Mouse (Mus musculus): ENCODE results near the gene Olfr1511.
"Not testable (repeated sequence)": the region's sequence is repeated elsewhere in the genome, so short reads cannot be mapped to it uniquely, and the experiment has no call there.

Olfr1511 gene

DNA sequence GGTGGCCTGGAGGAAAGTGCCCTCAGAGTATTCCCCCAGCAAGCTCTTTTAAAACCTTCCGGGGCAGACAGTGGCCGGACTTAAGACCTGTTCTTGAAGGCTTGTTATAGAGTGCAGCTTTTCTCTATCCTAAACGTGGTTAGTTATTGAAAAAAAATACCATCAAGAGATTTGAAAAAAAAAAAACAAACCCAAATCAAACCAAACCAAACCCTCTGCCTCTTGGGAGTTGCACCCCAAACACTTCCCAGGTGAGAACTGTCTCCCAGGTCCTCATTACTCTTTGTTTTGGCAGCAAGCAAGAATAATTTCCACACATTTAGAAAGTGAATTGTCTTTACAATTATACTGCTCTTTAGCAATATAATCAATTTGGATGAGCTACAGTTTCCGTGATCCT, at the start of gene Olfr1511:
Gene Olfr1511 (minus strand): TSS at position 101 of the 400 bp plus-strand sequence.
- DNase-seq (ENCODE audit: low spot score), result no peak

DNA sequence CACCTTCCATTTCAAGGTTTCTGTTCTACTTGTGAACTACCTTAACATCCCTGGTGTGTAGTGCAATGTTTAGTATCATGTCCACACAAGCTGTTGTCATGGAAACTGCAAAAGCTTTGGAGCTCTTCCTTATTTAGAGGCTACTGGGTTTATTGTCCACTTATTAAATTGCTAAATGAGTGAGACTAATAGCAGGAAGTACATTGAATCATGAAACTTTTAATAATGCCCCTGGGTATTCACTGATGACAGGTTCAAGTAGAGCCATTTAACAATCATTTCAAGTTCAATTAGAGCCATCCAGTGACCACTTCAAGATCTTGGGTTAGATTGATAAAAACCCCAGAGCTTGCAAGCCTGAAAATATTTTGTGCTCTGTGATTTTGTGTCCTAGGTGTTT, 45.5 kb upstream of the Olfr1511 start, which contains the start of gene Olfr1509:
Gene Olfr1509 (plus strand): TSS at position 301 of the 400 bp plus-strand sequence.
- no peak for DNase-seq (ENCODE audit: low spot score)

DNA sequence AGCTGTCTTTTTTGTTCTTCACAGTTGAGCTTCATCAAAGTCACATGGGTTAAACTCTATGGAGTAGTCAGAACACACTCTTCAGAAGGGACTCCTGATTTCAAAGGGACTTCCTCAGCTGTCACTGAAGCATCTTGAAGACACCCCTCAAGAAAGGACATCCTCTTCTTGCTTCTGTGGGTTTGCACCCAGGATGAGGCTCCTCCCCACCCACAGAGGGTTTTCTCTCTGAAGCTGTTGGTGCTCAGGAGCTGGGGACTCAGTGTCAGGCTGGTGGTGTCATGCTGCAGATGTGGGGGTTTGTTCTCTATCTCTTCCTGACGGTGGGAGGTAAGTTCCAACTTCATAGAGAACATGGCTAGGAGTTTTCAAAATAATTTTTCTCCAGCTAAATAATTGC, 30.5 kb upstream of the Olfr1511 start:
- DNase-seq (ENCODE audit: low spot score), result no peak

DNA sequence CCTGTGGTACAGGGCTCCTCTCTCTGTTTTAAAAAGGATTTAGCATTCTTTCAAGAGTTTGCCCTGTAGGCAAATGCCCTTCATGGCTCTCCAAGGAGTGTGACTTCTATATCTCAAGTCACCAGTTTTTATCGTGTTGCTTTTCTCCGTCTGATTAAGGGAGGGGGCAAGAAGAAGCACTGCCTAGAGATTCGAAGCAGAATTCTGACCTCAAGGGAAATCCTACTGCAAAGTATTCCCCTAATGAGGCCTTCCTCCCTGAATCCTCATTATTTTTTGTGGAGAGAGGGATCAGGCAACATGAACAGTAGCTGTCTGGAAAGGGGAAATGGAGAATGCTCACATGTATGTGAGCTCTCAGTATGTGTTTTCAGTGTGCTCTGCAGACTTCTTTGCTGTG, 17.1 kb upstream of the Olfr1511 start, which contains the start of gene Olfr1510:
Gene Olfr1510 (minus strand): TSS at position 101 of the 400 bp plus-strand sequence.
- no peak for DNase-seq (ENCODE audit: low spot score)

DNA sequence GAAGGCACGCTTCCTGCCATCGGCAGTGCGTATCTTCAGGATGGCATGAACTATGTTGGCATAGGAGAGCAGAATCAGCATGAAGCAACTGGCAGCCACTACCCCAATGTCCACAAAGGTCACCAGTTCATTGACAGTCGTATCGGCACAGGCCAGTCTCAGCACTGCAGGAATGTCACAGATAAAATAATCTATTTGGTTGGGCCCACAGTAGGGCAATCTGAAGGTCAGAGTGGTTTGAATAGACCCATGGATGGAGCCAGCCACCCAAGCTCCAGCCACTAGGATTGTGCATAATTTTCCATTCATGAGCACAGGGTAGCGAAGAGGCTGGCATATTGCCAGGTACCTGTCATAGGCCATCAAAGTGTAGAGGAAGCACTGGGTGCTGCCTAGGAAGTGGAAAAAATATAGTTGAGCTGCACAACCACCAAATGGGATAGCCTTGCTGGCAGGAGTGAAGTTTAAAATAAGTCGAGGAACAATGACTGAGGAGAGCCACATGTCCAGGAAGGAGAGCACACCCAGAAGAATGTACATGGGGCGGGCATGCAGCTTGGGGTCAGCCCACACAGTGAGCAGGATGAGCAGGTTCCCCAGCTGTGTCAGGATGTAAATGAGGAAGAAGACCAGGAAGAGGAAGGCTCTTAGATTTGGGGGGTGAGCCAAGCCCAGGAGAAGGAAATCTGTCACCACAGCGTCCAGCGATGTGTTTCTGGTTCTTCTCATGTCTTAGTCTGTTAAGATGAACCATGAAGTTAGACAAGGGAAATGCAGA, 13.2 kb upstream of the Olfr1511 start:
- not testable (repeated sequence) for DNase-seq (ENCODE audit: low spot score)

DNA sequence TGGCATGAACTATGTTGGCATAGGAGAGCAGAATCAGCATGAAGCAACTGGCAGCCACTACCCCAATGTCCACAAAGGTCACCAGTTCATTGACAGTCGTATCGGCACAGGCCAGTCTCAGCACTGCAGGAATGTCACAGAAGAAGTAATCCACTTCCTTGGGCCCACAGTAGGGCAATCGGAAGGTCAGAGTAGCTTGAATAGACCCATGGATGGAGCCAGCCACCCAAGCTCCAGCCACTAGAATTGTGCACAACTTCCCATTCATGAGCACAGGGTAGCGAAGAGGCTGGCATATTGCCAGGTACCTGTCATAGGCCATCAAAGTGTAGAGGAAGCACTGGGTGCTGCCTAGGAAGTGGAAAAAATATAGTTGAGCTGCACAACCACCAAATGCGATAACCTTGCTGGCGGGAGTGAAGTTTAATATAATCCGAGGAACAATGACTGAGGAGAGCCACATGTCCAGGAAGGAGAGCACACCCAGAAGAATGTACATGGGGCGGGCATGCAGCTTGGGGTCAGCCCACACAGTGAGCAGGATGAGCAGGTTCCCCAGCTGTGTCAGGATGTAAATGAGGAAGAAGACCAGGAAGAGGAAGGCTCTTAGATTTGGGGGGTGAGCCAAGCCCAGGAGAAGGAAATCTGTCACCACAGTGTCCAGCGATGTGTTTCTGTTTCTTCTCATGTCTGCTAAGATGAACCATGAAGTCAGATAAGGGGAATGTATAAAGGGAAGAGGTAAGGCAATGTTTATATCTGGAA, 6.9 kb downstream of the Olfr1511 start:
- not testable (repeated sequence) for DNase-seq (ENCODE audit: low spot score)

DNA sequence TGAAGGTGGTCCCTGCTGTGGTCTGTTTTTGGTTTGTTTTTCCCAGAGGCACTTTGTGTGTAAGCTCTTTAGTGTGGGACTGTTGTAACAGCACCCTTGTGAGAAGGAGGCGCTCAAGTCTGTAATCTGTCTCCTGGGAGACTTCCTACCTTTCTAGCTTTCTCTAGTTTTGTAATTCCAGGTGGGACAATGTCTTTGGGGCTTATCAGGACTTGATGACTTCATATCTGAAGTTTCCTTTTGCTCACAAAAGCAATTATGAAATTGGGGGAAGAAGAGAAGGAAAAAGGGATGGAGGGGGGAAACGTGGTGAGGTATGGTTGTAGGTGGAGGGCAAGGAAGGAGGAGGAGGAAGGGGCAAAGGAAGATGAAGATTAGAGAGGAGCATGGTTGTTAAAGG, 18.1 kb downstream of the Olfr1511 start, which contains the start of gene Olfr1512:
Gene Olfr1512 (minus strand): TSS at position 101 of the 400 bp plus-strand sequence.
- DNase-seq (ENCODE audit: low spot score), result no peak

DNA sequence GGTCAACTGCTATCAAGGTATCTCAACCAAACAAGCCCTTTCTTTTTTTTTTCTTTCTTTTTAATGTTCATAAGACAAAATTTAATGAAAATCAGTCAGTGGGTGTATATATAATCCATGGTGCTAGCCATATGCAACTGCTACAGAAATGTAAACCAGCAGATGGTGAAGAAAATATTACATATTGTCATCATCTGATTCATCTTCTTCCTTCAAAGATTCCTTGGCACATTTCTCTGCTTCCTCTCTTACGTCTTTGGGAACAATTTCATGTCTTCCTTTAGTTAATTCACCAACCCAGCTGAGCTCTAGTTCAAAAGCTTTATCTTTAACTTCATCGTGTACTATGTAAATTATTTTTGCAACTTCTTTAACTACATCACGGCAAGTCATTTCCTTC, 28.4 kb downstream of the Olfr1511 start:
- DNase-seq (ENCODE audit: low spot score), result no peak

DNA sequence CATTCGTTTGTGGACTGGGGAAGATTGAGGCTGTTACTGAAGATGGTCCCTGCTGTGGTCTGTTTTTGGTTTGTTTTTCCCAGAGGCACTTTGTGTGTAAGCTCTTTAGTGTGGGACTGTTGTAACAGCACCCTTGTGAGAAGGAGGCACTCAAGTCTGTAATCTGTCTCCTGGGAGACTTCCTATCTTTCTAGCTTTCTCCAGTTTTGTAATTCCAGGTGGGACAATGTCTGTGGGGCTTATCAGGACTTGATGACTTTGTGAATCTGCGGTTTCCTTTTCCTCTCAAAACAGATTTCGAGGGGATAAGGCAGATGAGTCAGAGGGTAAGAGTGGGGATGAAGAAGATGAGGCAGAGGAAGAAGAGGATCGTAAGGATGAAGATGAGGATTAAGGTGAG, 40.9 kb downstream of the Olfr1511 start, which contains the start of gene Olfr1513:
Gene Olfr1513 (minus strand): TSS at position 101 of the 400 bp plus-strand sequence.
- no peak for DNase-seq (ENCODE audit: low spot score)

Data from yolk sac, embryonic 10.5 days (tissue).